Mouse (Mus musculus) retina, embryonic 14.5 days (tissue): ENCODE results near the gene Atg4a.
A peak's percentile ranks its signal among the peaks of the same experiment; 100 is the strongest.

ENCODE experiments used
- DNase-seq: peaks from one replicate; pipeline ENCODE4 v3.0.0-alpha.2; 2015; ENCODE audit warnings: low spot score

Atg4a gene

GRCm38 (mm10) chrX:141160371-141160770, 203.7 kb downstream of the Atg4a start:
- DNase-seq = no peak

- DNase-seq = no peak
Observed at GRCm38 (mm10) chrX:141165067-141165466, 208.4 kb downstream of the Atg4a start.

GRCm38 (mm10) chrX:141175353-141175752, 218.6 kb downstream of the Atg4a start:
- DNase-seq = peak; percentile 74

GRCm38 (mm10) chrX:141195036-141195435, 238.3 kb downstream of the Atg4a start:
- DNase-seq = no peak

GRCm38 (mm10) chrX:141198993-141199392, 242.3 kb downstream of the Atg4a start:
- DNase-seq = no peak

GRCm38 (mm10) chrX:141212802-141213201, 256.1 kb downstream of the Atg4a start:
- DNase-seq = peak; percentile 76
